Mouse (Mus musculus): ENCODE measurements around the gene F3.
A peak's percentile ranks its signal among the peaks of the same experiment; 100 is the strongest.

DNA sequence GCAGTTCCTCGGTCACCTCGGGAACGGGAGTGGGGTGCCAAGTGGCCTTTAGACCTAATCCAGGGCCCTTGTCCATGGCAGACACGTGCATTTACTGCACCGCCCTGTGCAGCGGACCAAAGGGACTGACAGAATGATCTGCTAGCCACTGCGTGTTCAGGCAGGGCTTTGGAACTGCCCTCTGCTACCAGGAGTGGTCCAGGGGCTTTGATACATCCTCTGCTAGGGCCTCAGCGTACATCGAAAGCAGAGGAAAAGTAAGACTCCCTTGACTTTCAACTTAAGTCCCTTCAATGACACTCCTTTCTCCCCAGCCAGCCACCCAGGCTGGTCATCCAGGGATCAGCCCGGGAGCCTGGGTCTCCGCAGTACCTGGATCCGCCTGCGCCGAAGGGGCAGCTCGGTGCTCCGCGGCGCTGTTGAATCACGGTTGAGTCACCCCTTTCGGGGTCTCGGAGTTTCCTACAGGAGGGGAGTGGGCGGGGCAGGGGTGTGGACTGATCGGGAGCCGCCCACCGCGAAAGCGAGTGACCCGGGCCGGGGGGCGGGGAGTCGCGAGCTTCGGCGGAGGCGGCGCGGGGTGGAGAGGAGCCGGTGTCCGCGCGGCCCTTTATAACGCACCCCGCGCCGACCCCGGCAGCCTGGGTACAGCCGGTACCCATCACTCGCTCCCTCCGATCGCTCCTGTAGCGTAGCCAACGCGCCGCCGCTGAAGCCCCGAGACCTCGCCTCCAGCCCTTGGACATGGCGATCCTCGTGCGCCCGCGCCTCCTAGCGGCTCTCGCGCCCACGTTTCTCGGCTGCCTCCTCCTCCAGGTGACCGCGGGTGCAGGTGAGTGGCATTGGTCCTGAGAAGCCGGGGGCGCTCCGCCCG lies at the start of gene F3:
- TF ChIP-seq POLR2A (IDR thresholded peaks at IDR 0.05; ENCODE audit: insufficient read depth, low read length) (no peak), CTCF (IDR thresholded peaks at IDR 0.05; ENCODE audit: low read depth, low read length) (peak; percentile 58), EP300 (IDR thresholded peaks at IDR 0.05; ENCODE audit: insufficient read depth, low read depth, low read length) (no peak)

All from ES-Bruce4 (cell line).